Mouse (Mus musculus) small intestine, adult 2 months (tissue): Measurements from ENCODE around the gene Gab2.

Source experiments
- CTCF ChIP-seq: fragments of 200-500 bp; IDR thresholded peaks from 2 replicates; pipeline ENCODE4 v1.5.1; 2012; ENCODE audit warnings: low read depth, mild to moderate bottlenecking, control low read depth, inconsistent platforms, low read length, moderate library complexity, mixed read lengths; ENCODE audit not compliant: insufficient replicate concordance, insufficient read length; ENCODE audit errors: extremely low read depth
- POLR2A ChIP-seq: fragments of 200-500 bp; IDR thresholded peaks from 2 replicates; pipeline ENCODE4 v1.6.1; 2012; ENCODE audit warnings: low read depth, mild to moderate bottlenecking, control low read depth, inconsistent platforms, low read length, moderate library complexity

- TF ChIP-seq CTCF, result no peak
- TF ChIP-seq POLR2A, result no peak
Observed at GRCm38 (mm10) chr7:97310341-97310635, 228.9 kb downstream of the Gab2 start.
